Mouse (Mus musculus) Patski (cell line): Measurements from ENCODE around the gene Tgfbr1. TPM values are rescaled to one million over a fixed set of nuclear protein-coding genes. Genes with fewer than 3 reads are reported as not detected.
A peak's percentile ranks its signal among the peaks of the same experiment; 100 is the strongest.

Source experiments
- ATAC-seq: fragments of 100-300 bp; one replicate; pipeline ENCODE4 v1.8.0; 2021
- CTCF ChIA-PET: fragments of 350-600 bp; sonication (Branson Sonifier 250); formaldehyde crosslinking; loops from one replicate; lab custom pipeline; 2022; ENCODE audit warnings: inconsistent platforms; lab: Charles Lee
- POLR2A ChIA-PET: fragments of 350-600 bp; sonication (Branson Sonifier 250); formaldehyde crosslinking; loops from one replicate; lab custom pipeline; 2022; ENCODE audit warnings: antibody characterized with exemption, inconsistent platforms; lab: Charles Lee
- DNase-seq: peaks from one replicate; pipeline ENCODE4 v3.0.0-alpha.2; 2011; ENCODE audit warnings: low read depth, low spot score
- H3K27me3 ChIP-seq: fragments of 371-371 bp; one replicate; pipeline ENCODE4 v1.5.1; 2021
- CTCF ChIP-seq: fragments of 100-300 bp; IDR thresholded peaks from one replicate; pipeline ENCODE4 v1.5.1; 2021
- in situ Hi-C: fragments of 300-500 bp; cut with MboI; formaldehyde crosslinking; loops from 3 replicates; pipeline ENCODE4 v1.11.1; 2018; ENCODE audit warnings: low pct_unique_long_range_greater_than_20kb, mixed read lengths
- polyA plus RNA-seq: library from polyadenylated mRNA; unstranded; gene quantifications from one replicate; pipeline ENCODE4 v1.2.3, GENCODE M21; 2021

Tgfbr1 gene
- polyA plus RNA-seq, 1 experiment from 2014 or later, result 12.9 TPM

DNA sequence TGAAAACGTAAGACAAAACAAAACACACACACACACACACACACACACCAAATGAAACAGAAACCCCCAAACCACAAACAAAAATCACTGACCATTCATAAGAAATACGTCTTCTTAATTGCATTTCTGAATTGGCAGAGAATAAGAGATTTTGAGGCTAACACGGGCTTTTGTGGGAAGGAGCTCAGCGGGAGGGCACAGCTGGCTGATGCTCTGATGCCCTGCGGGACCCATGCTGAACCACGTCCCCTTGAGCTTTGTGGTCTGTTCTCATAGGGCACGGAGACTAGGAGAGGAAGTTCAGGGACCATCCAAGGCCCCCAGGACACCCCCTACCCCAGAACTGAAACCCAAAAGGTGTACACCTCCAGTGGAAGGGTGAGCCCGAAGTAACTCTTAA lies 10.4 kb upstream of the Tgfbr1 start:
- TF ChIP-seq CTCF, result no peak
- ChIA-PET CTCF (no interaction called here), POLR2A (no interaction called here)
- ATAC-seq (no peak), DNase-seq (no peak)
- H3K27me3 ChIP-seq, result no peaks in the 10 kb centered on the region
- in situ Hi-C loops, result no loop called here

- no peaks in the 10 kb centered on the region for H3K27me3 ChIP-seq
- no peak for DNase-seq
- no peak for TF ChIP-seq CTCF
- ChIA-PET POLR2A (no interaction called here), CTCF (interaction anchor here (1.2 kb wide), 1 partner anchor 92 kb away, joined by 4 read pairs; no protein-coding TSS in a partner anchor)
- ATAC-seq, result no peak
- in situ Hi-C loops, result no loop called here
Observed at GRCm38 (mm10) chr4:47347022-47347421, 6.0 kb upstream of the Tgfbr1 start.

- ChIA-PET POLR2A (no interaction called here), CTCF (interaction anchor here (0.8 to 1.8 kb wide), 2 partner anchors 95 to 103 kb away, joined by 5 read pairs; no protein-coding TSS in a partner anchor)
- no peak for TF ChIP-seq CTCF
- DNase-seq (no peak), ATAC-seq (no peak)
- no peaks in the 10 kb centered on the region for H3K27me3 ChIP-seq
- in situ Hi-C loops, result loop anchor here (5.0 kb wide), 4 partner anchors 32 to 227 kb away; no protein-coding TSS in a partner anchor
Observed at GRCm38 (mm10) chr4:47349759-47350158, 3.3 kb upstream of the Tgfbr1 start.

GRCm38 (mm10) chr4:47351386-47352049 lies 1.5 kb upstream of the Tgfbr1 start:
- CTCF ChIA-PET, result interaction anchor here (0.6 to 2.3 kb wide), 16 partner anchors 10 to 152 kb away, joined by 3 to 15 read pairs (median 3); no protein-coding TSS in a partner anchor
- DNase-seq, result no peak
- in situ Hi-C loops, result loop anchor here (5.0 kb wide), 4 partner anchors 34 to 229 kb away; no protein-coding TSS in a partner anchor
- POLR2A ChIA-PET, result no interaction called here
- peak; percentile 45 for TF ChIP-seq CTCF
- H3K27me3 ChIP-seq, result no peaks in the 10 kb centered on the region
- no peak for ATAC-seq

DNA sequence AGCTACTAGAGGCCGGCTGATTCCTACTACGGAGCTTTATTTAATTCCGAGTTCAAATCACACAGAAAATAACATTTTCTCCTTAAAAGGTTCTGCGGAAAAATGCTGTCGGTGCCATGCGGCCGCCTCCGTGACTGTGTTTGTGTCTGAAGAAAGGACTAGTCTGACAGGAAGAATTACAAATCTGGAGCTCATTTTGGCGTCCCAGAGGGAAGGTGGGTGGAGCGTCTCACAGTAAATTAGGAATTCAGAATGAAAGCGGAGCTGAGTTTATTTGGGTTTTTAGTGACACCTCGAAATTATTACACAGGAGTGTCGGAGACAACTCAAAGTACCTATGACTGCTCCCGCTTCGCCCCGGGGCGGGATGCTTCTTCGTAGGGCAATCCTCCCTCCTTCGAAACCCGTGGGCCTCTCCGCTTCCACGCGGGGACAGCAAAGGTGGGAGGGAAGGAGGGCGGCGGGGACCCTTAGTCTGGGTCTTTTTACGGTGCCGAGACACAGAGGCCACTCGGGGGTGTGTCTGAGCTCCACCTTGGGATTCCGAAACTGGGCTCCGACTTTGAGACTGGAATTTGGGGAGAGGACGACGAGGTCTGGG lies 861 bp upstream of the Tgfbr1 start:
- TF ChIP-seq CTCF, result no peak
- no peak for ATAC-seq
- no peaks in the 10 kb centered on the region for H3K27me3 ChIP-seq
- in situ Hi-C loops, result loop anchor here (5.0 kb wide), 4 partner anchors 35 to 230 kb away; no protein-coding TSS in a partner anchor
- no peak for DNase-seq
- CTCF ChIA-PET, result interaction anchor here (0.6 to 2.3 kb wide), 17 partner anchors 10 to 153 kb away, joined by 3 to 15 read pairs (median 3); no protein-coding TSS in a partner anchor
- POLR2A ChIA-PET, result interaction anchor here (1.5 kb wide), 1 partner anchor 56 kb away, joined by 7 read pairs; no protein-coding TSS in a partner anchor

- POLR2A ChIA-PET, result interaction anchor here (1.0 to 1.5 kb wide), 2 partner anchors 57 to 123 kb away, joined by 3 to 7 read pairs; no protein-coding TSS in a partner anchor
- no peaks in the 10 kb centered on the region for H3K27me3 ChIP-seq
- in situ Hi-C loops, result loop anchor here (5.0 kb wide), 4 partner anchors 36 to 231 kb away; no protein-coding TSS in a partner anchor
- ATAC-seq, result peak; percentile 57
- no peak for TF ChIP-seq CTCF
- no peak for DNase-seq
- CTCF ChIA-PET, result interaction anchor here (0.9 to 2.3 kb wide), 4 partner anchors 64 to 107 kb away, joined by 3 to 15 read pairs (median 4); no protein-coding TSS in a partner anchor
Observed at GRCm38 (mm10) chr4:47353416-47354111, 542 bp downstream of the Tgfbr1 start.

- ChIA-PET POLR2A (no interaction called here), CTCF (no interaction called here)
- H3K27me3 ChIP-seq, result no peaks in the 10 kb centered on the region
- no peak for TF ChIP-seq CTCF
- DNase-seq (no peak), ATAC-seq (no peak)
- in situ Hi-C loops, result loop anchor here (5.0 kb wide), 4 partner anchors 37 to 232 kb away; no protein-coding TSS in a partner anchor
Observed at GRCm38 (mm10) chr4:47354304-47354703, 1.3 kb downstream of the Tgfbr1 start.

DNA sequence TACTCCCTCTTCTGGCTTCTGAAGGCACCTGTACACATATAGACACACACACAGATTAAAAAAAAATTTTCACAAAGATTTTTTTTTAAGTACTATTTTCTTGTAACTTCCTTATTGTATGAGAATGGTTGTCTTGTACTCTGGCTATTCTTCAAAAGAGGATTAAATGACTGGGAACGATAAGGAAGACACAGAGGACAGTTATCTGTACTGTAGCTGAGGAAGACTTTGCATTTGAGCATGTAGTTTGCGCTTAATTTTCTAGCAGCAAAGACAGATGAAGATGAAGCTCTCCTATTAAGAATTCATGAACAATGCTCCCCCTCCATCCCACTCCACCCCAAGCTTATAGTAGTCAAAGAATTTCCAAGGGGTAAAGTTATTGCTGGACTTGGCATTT lies 9.6 kb downstream of the Tgfbr1 start:
- no peaks in the 10 kb centered on the region for H3K27me3 ChIP-seq
- no peak for DNase-seq
- in situ Hi-C loops, result no loop called here
- ATAC-seq, result no peak
- ChIA-PET CTCF (interaction anchor here (1.1 to 1.2 kb wide), 2 partner anchors 11 to 40 kb away, joined by 3 read pairs; no protein-coding TSS in a partner anchor), POLR2A (no interaction called here)
- no peak for TF ChIP-seq CTCF

GRCm38 (mm10) chr4:47363134-47363533 lies 10.1 kb downstream of the Tgfbr1 start:
- no peak for DNase-seq
- ChIA-PET CTCF (interaction anchor here (1.1 kb wide), 1 partner anchor 40 kb away, joined by 3 read pairs; no protein-coding TSS in a partner anchor), POLR2A (no interaction called here)
- H3K27me3 ChIP-seq, result no peaks in the 10 kb centered on the region
- in situ Hi-C loops, result no loop called here
- TF ChIP-seq CTCF, result no peak
- ATAC-seq, result no peak

DNA sequence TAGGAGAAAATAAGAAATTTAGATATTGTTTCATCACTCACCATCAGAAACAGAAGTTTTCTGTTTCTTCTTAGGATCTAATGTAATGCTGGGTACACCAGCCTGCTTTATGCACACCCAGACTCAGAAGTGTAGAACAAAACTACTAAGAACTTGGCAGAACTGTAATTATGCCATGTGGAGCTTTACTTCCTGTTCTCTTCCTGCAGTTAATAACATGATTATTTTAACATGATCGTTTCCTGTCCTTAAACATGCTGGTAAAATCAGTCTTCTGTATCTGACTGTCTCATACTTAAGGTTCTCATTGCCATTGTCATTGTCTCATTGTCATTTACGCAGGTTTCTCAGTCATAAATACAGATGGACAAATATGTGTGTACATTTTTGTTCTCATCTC lies 15.7 kb downstream of the Tgfbr1 start:
- in situ Hi-C loops, result no loop called here
- CTCF ChIA-PET, result no interaction called here
- POLR2A ChIA-PET, result no interaction called here
- no peaks in the 10 kb centered on the region for H3K27me3 ChIP-seq
- DNase-seq, result no peak
- ATAC-seq, result no peak
- TF ChIP-seq CTCF, result no peak
